ENCODE assay signal across 16 mouse cellular contexts in the genomic region with DNA sequence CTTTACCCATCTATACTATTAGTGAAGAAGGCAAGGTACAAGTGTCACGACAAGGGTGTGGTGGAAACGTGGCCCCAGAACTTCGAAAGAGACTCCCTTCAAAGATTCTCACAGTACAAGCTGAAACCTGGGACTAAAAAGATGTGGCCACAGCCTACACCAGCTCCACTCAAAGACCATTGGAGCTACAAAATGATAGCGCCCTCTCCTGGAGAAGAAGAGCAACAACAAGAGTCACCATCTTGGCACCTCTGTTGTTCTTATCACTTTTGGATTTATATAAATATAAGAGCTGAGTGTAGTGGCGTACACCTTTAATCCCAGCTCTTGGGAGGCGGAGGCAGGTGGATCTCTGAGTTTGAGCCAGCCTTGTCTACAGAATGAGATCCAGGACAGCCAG. TPM values are rescaled to one million over a fixed set of nuclear protein-coding genes. Genes with fewer than 3 reads are reported as not detected.
A peak's percentile ranks its signal among the peaks of the same experiment; 100 is the strongest.
DNase-seq lines count a peak whose midpoint lies in the region; ATAC-seq and TF ChIP-seq lines count a peak whose summit lies in the region.
"Had no signal": no experiment of that assay in that cellular context is flagged by ENCODE, and none has a peak within 500 bp of the region (broad histone marks: within the 10 kb centered on the region; RNA-seq: fewer than 3 reads in every experiment).

No protein-coding gene starts in this region.

- DNase-seq in cerebellum, adult 2 months: no peak
- no peak for DNase-seq in cerebellum, postnatal 4 days (ENCODE audit: low spot score in 2 of 2)
- no peak for DNase-seq in liver, adult 2 months (ENCODE audit: extremely low read depth, low read depth, low spot score)
- no peak for DNase-seq in liver, embryonic 11.5 days (ENCODE audit: low spot score)
- DNase-seq in ZHBTc4 (ENCODE audit: low read depth, low spot score): peak; percentile 72
- DNase-seq in naive thymus-derived CD4-positive, alpha-beta T cell, adult 2 months (ENCODE audit: low read depth): peak; percentile 47
- no peak for DNase-seq in heart, adult 8-10 months (ENCODE audit: low spot score)
- DNase-seq: heart, adult 11 months; kidney, postnatal 25 days had no signal

- H3K9ac ChIP-seq in liver, adult 2 months (ENCODE audit: low read depth, low read length): no peak overlapping the region
- no peak overlapping the region for H3K9ac ChIP-seq in liver, embryonic 11.5 days (ENCODE audit: low read depth, low read length)
- no peak overlapping the region for H3K9ac ChIP-seq in forebrain, embryonic 12.5 days
- H3K9ac ChIP-seq: hindbrain, embryonic 13.5 days; midbrain, embryonic 12.5 days had no signal

- H3K36me3 ChIP-seq in liver, adult 2 months (ENCODE audit: control insufficient read depth, insufficient read depth, low read length): no peaks in the 10 kb centered on the region
- no peaks in the 10 kb centered on the region for H3K36me3 ChIP-seq in liver, embryonic 11.5 days (ENCODE audit: control insufficient read depth, insufficient read depth, low read length)
- no peaks in the 10 kb centered on the region for H3K36me3 ChIP-seq in forebrain, embryonic 12.5 days (replicated peaks)
- H3K36me3 ChIP-seq: hindbrain, embryonic 13.5 days; midbrain, embryonic 12.5 days had no signal

- no peak overlapping the region for H3K4me2 ChIP-seq in liver, embryonic 11.5 days
- no peak overlapping the region for H3K4me2 ChIP-seq in forebrain, embryonic 12.5 days
- H3K4me2 ChIP-seq: hindbrain, embryonic 13.5 days; midbrain, embryonic 12.5 days had no signal

- 74% methylated on average over 6 of the region's 6 CpGs for WGBS in cerebellum, adult 2 months
- 76% methylated on average over 6 of the region's 6 CpGs for WGBS in liver, adult 2 months
- 55% methylated on average over 6 of the region's 6 CpGs for WGBS in liver, embryonic 11.5 days
- 55% methylated on average over 6 of the region's 6 CpGs for WGBS in forebrain, embryonic 12.5 days

- H3K4me3 ChIP-seq in cerebellum, adult 2 months (replicated peaks; ENCODE audit: insufficient read depth, low read depth, low read length): no peak overlapping the region
- no peak overlapping the region for H3K4me3 ChIP-seq in liver, adult 2 months (ENCODE audit: insufficient read depth, low read depth, low read length)
- H3K4me3 ChIP-seq in liver, embryonic 11.5 days (ENCODE audit: low read depth, low read length): no peak overlapping the region
- no peak overlapping the region for H3K4me3 ChIP-seq in forebrain, embryonic 12.5 days (replicated peaks)
- H3K4me3 ChIP-seq: hindbrain, embryonic 13.5 days; midbrain, embryonic 12.5 days had no signal

- no peaks in the 10 kb centered on the region for H3K9me3 ChIP-seq in liver, embryonic 11.5 days (ENCODE audit: control insufficient read depth, low read length)
- H3K9me3 ChIP-seq in forebrain, embryonic 12.5 days: peaks cover 2% of the 10 kb centered on the region; the same call in 1 of the 2 replicates
- H3K9me3 ChIP-seq: hindbrain, embryonic 13.5 days; midbrain, embryonic 12.5 days had no signal

- H3K79me2 ChIP-seq in liver, adult 2 months (ENCODE audit: control insufficient read depth, insufficient read depth, low read length): no peaks in the 10 kb centered on the region

- no peaks in the 10 kb centered on the region for H3K27me3 ChIP-seq in cerebellum, adult 2 months (ENCODE audit: control insufficient read depth, insufficient read depth, low read length)
- H3K27me3 ChIP-seq in liver, adult 2 months (ENCODE audit: control insufficient read depth, insufficient read depth, low read length): no peaks in the 10 kb centered on the region
- H3K27me3 ChIP-seq in liver, embryonic 11.5 days (replicated peaks; ENCODE audit: control insufficient read depth, insufficient read depth, low read length): no peaks in the 10 kb centered on the region
- peaks cover 7% of the 10 kb centered on the region; the same call in 1 of the 2 replicates for H3K27me3 ChIP-seq in forebrain, embryonic 12.5 days
- H3K27me3 ChIP-seq: hindbrain, embryonic 13.5 days; midbrain, embryonic 12.5 days had no signal

- ATAC-seq in liver, embryonic 11.5 days (replicated peaks; ENCODE audit: low FRiP score): no peak
- no peak for ATAC-seq in forebrain, embryonic 12.5 days (ENCODE audit: low FRiP score)
- ATAC-seq: forebrain, embryonic 14.5 days had no signal

- TF ChIP-seq CTCF in cerebellum, adult 2 months (IDR thresholded peaks at IDR 0.05; ENCODE audit: borderline replicate concordance, insufficient read depth, low read depth, low read length): peak; percentile 36; the same call in 1 of the 2 replicates
- 0 out of 2 replicates have a peak, but pooled peaks have one; percentile 14 for TF ChIP-seq CTCF in liver, adult 2 months (IDR thresholded peaks at IDR 0.05; ENCODE audit: low read depth, low read length)

- no peak overlapping the region for H3K27ac ChIP-seq in cerebellum, adult 2 months (ENCODE audit: insufficient read depth, low read length)
- no peak overlapping the region for H3K27ac ChIP-seq in liver, adult 2 months (replicated peaks; ENCODE audit: insufficient read depth, low read depth, low read length)
- no peak overlapping the region for H3K27ac ChIP-seq in liver, embryonic 11.5 days (ENCODE audit: low read depth, low read length)
- no peak overlapping the region for H3K27ac ChIP-seq in forebrain, embryonic 12.5 days
- H3K27ac ChIP-seq: hindbrain, embryonic 13.5 days; midbrain, embryonic 12.5 days had no signal

- H3K4me1 ChIP-seq in cerebellum, adult 2 months (ENCODE audit: control insufficient read depth, insufficient read depth, low read length): no peaks in the 10 kb centered on the region
- H3K4me1 ChIP-seq in liver, adult 2 months (ENCODE audit: control insufficient read depth, insufficient read depth, low read length): no peaks in the 10 kb centered on the region
- H3K4me1 ChIP-seq in liver, embryonic 11.5 days (replicated peaks; ENCODE audit: control insufficient read depth, insufficient read depth, low read length): no peaks in the 10 kb centered on the region
- 0 out of 2 replicates have a peak, but pooled peaks cover 4% of the 10 kb centered on the region for H3K4me1 ChIP-seq in forebrain, embryonic 12.5 days
- H3K4me1 ChIP-seq: midbrain, embryonic 12.5 days had no signal

- TF ChIP-seq POLR2A in cerebellum, adult 2 months (IDR thresholded peaks at IDR 0.05; ENCODE audit: borderline replicate concordance, insufficient read depth, low read length): no peak
- TF ChIP-seq POLR2A in liver, adult 2 months (IDR thresholded peaks at IDR 0.05; ENCODE audit: extremely low read depth, insufficient read depth, low read length): no peak

RNA-seq across cellular contexts. Expression of a gene that starts 14.0 kb away (rescaled TPM):
- not detected in 2 replicates for polyA plus RNA-seq in cerebellum, adult 2 months (2012; rRNA removed)
- total RNA-seq in liver, adult 2 months (2014; rRNA removed): not detected in 2 replicates
- polyA plus RNA-seq in liver, adult 2 months (2012; rRNA removed): not detected in 2 replicates
- polyA plus RNA-seq in liver, embryonic 11.5 days (2014; fragmentation: Nextera tagmentation; extraction: Ambion mirVana): not detected in 2 replicates
- polyA plus RNA-seq in forebrain, embryonic 12.5 days (2016; fragmentation: Nextera tagmentation; extraction: Ambion mirVana): not detected in 2 replicates
- total RNA-seq in heart, adult 8-10 months (2022): not detected
- total RNA-seq: neutrophil, adult 5-6 weeks had no signal
- polyA plus RNA-seq: forebrain, embryonic 14.5 days; hindbrain, embryonic 13.5 days; liver, embryonic 16.5 days; midbrain, embryonic 12.5 days; stomach, embryonic 16.5 days had no signal

RNA-seq across cellular contexts. Expression of a gene that starts 35.1 kb away (rescaled TPM):
- 198 and 208 TPM in 2 replicates for polyA plus RNA-seq in cerebellum, adult 2 months (2012; rRNA removed)
- total RNA-seq in liver, adult 2 months (2014; rRNA removed): 57.6 and 61.0 TPM in 2 replicates
- polyA plus RNA-seq in liver, adult 2 months (2012; rRNA removed): 79.0 and 82.2 TPM in 2 replicates
- 59.5 and 66.2 TPM in 2 replicates for polyA plus RNA-seq in liver, embryonic 11.5 days (2014; fragmentation: Nextera tagmentation; extraction: Ambion mirVana)
- 35.1 and 45.9 TPM in 2 replicates for polyA plus RNA-seq in forebrain, embryonic 12.5 days (2016; fragmentation: Nextera tagmentation; extraction: Ambion mirVana)
- total RNA-seq in heart, adult 8-10 months (2022): 10 to 100 TPM; 81.3 to 93.0 (median 90.0) TPM

RNA-seq across cellular contexts. Expression of a gene that starts 35.4 kb away (rescaled TPM):
- 0.28 TPM in 1 of 2 replicates, not detected in the other for polyA plus RNA-seq in cerebellum, adult 2 months (2012; rRNA removed)
- total RNA-seq in liver, adult 2 months (2014; rRNA removed): not detected in 2 replicates
- not detected in 2 replicates for polyA plus RNA-seq in liver, adult 2 months (2012; rRNA removed)
- polyA plus RNA-seq in liver, embryonic 11.5 days (2014; fragmentation: Nextera tagmentation; extraction: Ambion mirVana): 0.62 TPM in 1 of 2 replicates, not detected in the other
- 1.5 and 1.7 TPM in 2 replicates for polyA plus RNA-seq in forebrain, embryonic 12.5 days (2016; fragmentation: Nextera tagmentation; extraction: Ambion mirVana)
- not detected for total RNA-seq in heart, adult 8-10 months (2022)
- total RNA-seq: neutrophil, adult 5-6 weeks had no signal
- polyA plus RNA-seq: liver, embryonic 16.5 days had no signal

Comparison
In these comparisons a context has a peak if more than half of its experiments do, and no peak if none do; other contexts are left out.
1. DNase-seq: peak in ZHBTc4 (single experiment) and naive thymus-derived CD4-positive, alpha-beta T cell, adult 2 months (single experiment); none in cerebellum, adult 2 months (0 of 2), cerebellum, postnatal 4 days (0 of 2), liver, adult 2 months (single experiment), liver, embryonic 11.5 days (single experiment) and heart, adult 8-10 months (single experiment).